Mouse (Mus musculus) stomach, embryonic 14.5 days (tissue): ENCODE data around the gene Sema4g. TPM values are rescaled to one million over a fixed set of nuclear protein-coding genes. Genes with fewer than 3 reads are reported as not detected.
A peak's percentile ranks its signal among the peaks of the same experiment; 100 is the strongest.

Experiments used
- ATAC-seq: fragments of 200-750 bp; cut with Nextera tagmentation; 2 replicates; pipeline ENCODE4 v1.8.0; 2017; ENCODE audit warnings: low read depth, moderate TSS enrichment; ENCODE audit not compliant: insufficient number of reproducible peaks, insufficient read depth, low FRiP score
- H3K27ac ChIP-seq: fragments of 300-500 bp; sonication (generic); 2 replicates; pipeline ENCODE4 v1.5.1; 2014; ENCODE audit warnings: mild to moderate bottlenecking, low read length, moderate library complexity, mixed read lengths
- H3K27me3 ChIP-seq: fragments of 300-500 bp; sonication (generic); 2 replicates; pipeline ENCODE4 v1.6.1; 2014; ENCODE audit warnings: low read length, control low read depth, mixed read lengths; ENCODE audit not compliant: control insufficient read depth, insufficient read depth
- H3K36me3 ChIP-seq: fragments of 300-500 bp; sonication (generic); 2 replicates; pipeline ENCODE4 v1.6.1; 2014; ENCODE audit warnings: mild to moderate bottlenecking, control low read depth, low read length, moderate library complexity, mixed read lengths; ENCODE audit not compliant: control insufficient read depth, insufficient read depth
- H3K4me1 ChIP-seq: fragments of 300-500 bp; sonication (generic); 2 replicates; pipeline ENCODE4 v1.6.1; 2014; ENCODE audit warnings: low read length, control low read depth, mixed read lengths; ENCODE audit not compliant: control insufficient read depth, insufficient read depth
- H3K4me2 ChIP-seq: fragments of 300-500 bp; sonication (generic); replicated peaks from 2 replicates; pipeline ENCODE4 v1.6.1; 2014; ENCODE audit warnings: low read depth, low read length, control low read depth
- H3K4me3 ChIP-seq: fragments of 300-500 bp; sonication (generic); 2 replicates; pipeline ENCODE4 v1.5.1; 2014; ENCODE audit warnings: low read depth, low read length, control low read depth
- H3K9ac ChIP-seq: fragments of 300-500 bp; sonication (generic); replicated peaks from 2 replicates; pipeline ENCODE4 v1.6.1; 2014; ENCODE audit warnings: low read depth, mild to moderate bottlenecking, control low read depth, low read length, moderate library complexity, mixed read lengths
- H3K9me3 ChIP-seq: fragments of 300-500 bp; sonication (generic); 2 replicates; pipeline ENCODE4 v1.6.1; 2016; ENCODE audit warnings: low read depth, low read length, control low read depth; ENCODE audit not compliant: control insufficient read depth
- WGBS: fragments of 180-500 bp; shearing (Covaris S2); extraction: QIAGEN DNeasy Blood & Tissue Kit; methylation state at CpG from one replicate; pipeline ENCODE4 v1.1.7; 2014; 5-methylcytosine and 5-hydroxymethylcytosine counted together
- polyA plus RNA-seq: library from polyadenylated mRNA; unstranded; fragments of >200 nt; fragmentation: Nextera tagmentation; extraction: Ambion mirVana; gene quantifications from 2 replicates; pipeline ENCODE4 v1.2.1, GENCODE M21; 2014

Gene Sema4g
- polyA plus RNA-seq, 1 experiment from 2014 or later: 6.0 TPM

GRCm38 (mm10) chr19:44983366-44983765 is 5.5 kb upstream of the Sema4g start:
- 94% methylated on average over 6 of the region's 6 CpGs for WGBS
- Histone ChIP-seq H3K9me3 (no peaks in the 10 kb centered on the region), H3K4me3 (no peak overlapping the region), H3K9ac (no peak overlapping the region), H3K4me2 (no peak overlapping the region), H3K36me3 (peaks cover 32% of the 10 kb centered on the region), H3K27me3 (no peaks in the 10 kb centered on the region), H3K4me1 (peaks cover 2% of the 10 kb centered on the region; the same call in 1 of the 2 replicates), H3K27ac (no peak overlapping the region)
- ATAC-seq: no peak

- H3K9me3 ChIP-seq: no peaks in the 10 kb centered on the region
- WGBS: 93% methylated on average over 4 of the region's 4 CpGs
- no peaks in the 10 kb centered on the region for H3K27me3 ChIP-seq
- no peak overlapping the region for H3K4me2 ChIP-seq
- peaks cover 4% of the 10 kb centered on the region; the same call in 1 of the 2 replicates for H3K4me1 ChIP-seq
- no peak overlapping the region for H3K27ac ChIP-seq
- H3K36me3 ChIP-seq: peaks cover 22% of the 10 kb centered on the region
- ATAC-seq: no peak
- H3K9ac ChIP-seq: no peak overlapping the region
- no peak overlapping the region for H3K4me3 ChIP-seq
These were observed 4.5 kb upstream of the Sema4g start for GRCm38 (mm10) chr19:44984420-44984819.

- peaks cover 12% of the 10 kb centered on the region; the same call in 1 of the 2 replicates for H3K4me1 ChIP-seq
- H3K36me3 ChIP-seq: peaks cover 17% of the 10 kb centered on the region
- H3K27me3 ChIP-seq: no peaks in the 10 kb centered on the region
- no peak for ATAC-seq
- H3K4me3 ChIP-seq: no peak overlapping the region
- H3K9ac ChIP-seq: no peak overlapping the region
- no peaks in the 10 kb centered on the region for H3K9me3 ChIP-seq
- no peak overlapping the region for H3K4me2 ChIP-seq
- WGBS: 49% methylated on average over 5 of the region's 5 CpGs
- H3K27ac ChIP-seq: no peak overlapping the region
These were observed 3.5 kb upstream of the Sema4g start for GRCm38 (mm10) chr19:44985159-44985988.

GRCm38 (mm10) chr19:44987004-44987403 is 1.9 kb upstream of the Sema4g start:
- Histone ChIP-seq H3K9ac (no peak overlapping the region), H3K9me3 (no peaks in the 10 kb centered on the region), H3K4me1 (peaks cover 17% of the 10 kb centered on the region; the same call in 1 of the 2 replicates), H3K4me2 (no peak overlapping the region), H3K36me3 (peaks cover under 1% of the 10 kb centered on the region; the same call in 1 of the 2 replicates), H3K4me3 (no peak overlapping the region), H3K27ac (no peak overlapping the region), H3K27me3 (no peaks in the 10 kb centered on the region)
- ATAC-seq: no peak
- 64% methylated on average over 6 of the region's 6 CpGs for WGBS

- no peaks in the 10 kb centered on the region for H3K36me3 ChIP-seq
- peaks cover 20% of the 10 kb centered on the region; the same call in 1 of the 2 replicates for H3K4me1 ChIP-seq
- H3K4me3 ChIP-seq: no peak overlapping the region
- H3K9ac ChIP-seq: no peak overlapping the region
- WGBS: 56% methylated on average over 6 of the region's 6 CpGs
- no peak overlapping the region for H3K4me2 ChIP-seq
- no peak overlapping the region for H3K27ac ChIP-seq
- no peaks in the 10 kb centered on the region for H3K9me3 ChIP-seq
- ATAC-seq: no peak
- no peaks in the 10 kb centered on the region for H3K27me3 ChIP-seq
These were observed 1.1 kb upstream of the Sema4g start for GRCm38 (mm10) chr19:44987851-44988250.

- Histone ChIP-seq H3K9ac (no peak overlapping the region), H3K36me3 (no peaks in the 10 kb centered on the region), H3K27ac (no peak overlapping the region), H3K4me3 (peak overlapping the region; percentile 56), H3K9me3 (no peaks in the 10 kb centered on the region), H3K4me1 (peaks cover 20% of the 10 kb centered on the region; the same call in 1 of the 2 replicates), H3K4me2 (peak overlapping the region; percentile 99), H3K27me3 (no peaks in the 10 kb centered on the region)
- 25% methylated on average over 9 of the region's 9 CpGs for WGBS
- ATAC-seq: no peak
These were observed 580 bp upstream of the Sema4g start for GRCm38 (mm10) chr19:44988321-44988720.

- Histone ChIP-seq H3K9me3 (no peaks in the 10 kb centered on the region), H3K27ac (no peak overlapping the region)
- 4% methylated on average over 22 of the region's 22 CpGs for WGBS
These were observed 930 bp downstream of the Sema4g start for GRCm38 (mm10) chr19:44989567-44990495.

GRCm38 (mm10) chr19:44991031-44991430 is 2.1 kb downstream of the Sema4g start:
- H3K9ac ChIP-seq: no peak overlapping the region

More at GRCm38 (mm10) chr19:44989567-44990495, 930 bp downstream of the Sema4g start:
- peak overlapping the region; percentile 48; the same call in 1 of the 2 replicates for H3K9ac ChIP-seq
- 0 out of 2 replicates have a peak, but pooled peaks have one; percentile 1 for ATAC-seq
- H3K4me3 ChIP-seq: peak overlapping the region; percentile 56
- peaks cover 20% of the 10 kb centered on the region; the same call in 1 of the 2 replicates for H3K4me1 ChIP-seq
- peak overlapping the region; percentile 99 for H3K4me2 ChIP-seq
- no peaks in the 10 kb centered on the region for H3K27me3 ChIP-seq
- H3K36me3 ChIP-seq: no peaks in the 10 kb centered on the region

More at GRCm38 (mm10) chr19:44991031-44991430, 2.1 kb downstream of the Sema4g start:
- Histone ChIP-seq H3K36me3 (no peaks in the 10 kb centered on the region), H3K9me3 (no peaks in the 10 kb centered on the region), H3K27ac (no peak overlapping the region), H3K4me2 (peak overlapping the region; percentile 99; the same call in 1 of the 2 replicates), H3K4me1 (peaks cover 20% of the 10 kb centered on the region; the same call in 1 of the 2 replicates), H3K4me3 (no peak overlapping the region), H3K27me3 (no peaks in the 10 kb centered on the region)
- ATAC-seq: no peak
- WGBS: 63% methylated on average over 8 of the region's 8 CpGs
